Comparison of ENCODE assay signal across 10 mouse cellular contexts in genomic region chr4:107701116-107701515, GRCm38 (mm10). TPM values are rescaled to one million over a fixed set of nuclear protein-coding genes. Genes with fewer than 3 reads are reported as not detected.
DNase-seq lines count a peak whose midpoint lies in the region; ATAC-seq lines count a peak whose summit lies in the region.
"Had no signal": no experiment of that assay in that cellular context is flagged by ENCODE, and none has a peak within 500 bp of the region (broad histone marks: within the 10 kb centered on the region; RNA-seq: fewer than 3 reads in every experiment).

No protein-coding gene starts in this region.

- H3K27me3 ChIP-seq in kidney, embryonic 16.5 days (ENCODE audit: insufficient read depth, low read length): no peaks in the 10 kb centered on the region
- H3K27me3 ChIP-seq: liver, embryonic 15.5 days; stomach, embryonic 15.5 days had no signal

- H3K4me2 ChIP-seq in kidney, embryonic 16.5 days (replicated peaks; ENCODE audit: low read depth, low read length): no peak overlapping the region
- H3K4me2 ChIP-seq: liver, embryonic 15.5 days; stomach, embryonic 15.5 days had no signal

- no peak overlapping the region for H3K4me3 ChIP-seq in kidney, embryonic 16.5 days (ENCODE audit: low read length)
- H3K4me3 ChIP-seq: liver, embryonic 15.5 days; stomach, embryonic 15.5 days had no signal

- H3K9ac ChIP-seq in kidney, embryonic 16.5 days (replicated peaks; ENCODE audit: low read length): no peak overlapping the region
- H3K9ac ChIP-seq: liver, embryonic 15.5 days; stomach, embryonic 15.5 days had no signal

- no peak overlapping the region for H3K27ac ChIP-seq in kidney, embryonic 16.5 days (ENCODE audit: low read length)
- H3K27ac ChIP-seq: liver, embryonic 15.5 days; stomach, embryonic 15.5 days had no signal

- intact Hi-C loops in left cerebral cortex, postnatal 14 days (cut with DNase I): loop anchor here (5.0 kb wide), 1 partner anchor 279 kb away; no protein-coding TSS in a partner anchor

- 33% methylated on average over 11 of the region's 11 CpGs for WGBS in kidney, embryonic 16.5 days

- no peaks in the 10 kb centered on the region for H3K36me3 ChIP-seq in kidney, embryonic 16.5 days (ENCODE audit: insufficient read depth, low read length)
- H3K36me3 ChIP-seq: liver, embryonic 15.5 days; stomach, embryonic 15.5 days had no signal

- peaks cover 4% of the 10 kb centered on the region for H3K9me3 ChIP-seq in kidney, embryonic 16.5 days (ENCODE audit: low read length)
- H3K9me3 ChIP-seq: liver, embryonic 15.5 days; stomach, embryonic 15.5 days had no signal

- peak; percentile 32 for DNase-seq in kidney, adult 18-20 months
- DNase-seq in MEL-GATA-1-ER (ENCODE audit: extremely low read depth, low read depth): peak; percentile 26
- DNase-seq in c-Kit-positive CD71-positive TER-119-positive erythroid progenitor cells, embryonic 14.5 days (ENCODE audit: low spot score): peak; percentile 40
- DNase-seq in left cerebral cortex, postnatal 14 days (ENCODE audit: low spot score in 2 of 2): peak; percentile 79 to 81
- DNase-seq in right cerebral cortex, postnatal 10 days (ENCODE audit: low spot score in 2 of 2): peak; percentile 68 to 74
- no peak for DNase-seq in spleen, postnatal 14 days (ENCODE audit: low spot score in 2 of 2)

- ATAC-seq in kidney, embryonic 16.5 days (ENCODE audit: low FRiP score, low TSS enrichment): no peak
- peak; percentile 74 for ATAC-seq in granulocyte monocyte progenitor cell, adult 5-6 weeks (replicated peaks; ENCODE audit: poor library complexity, severe bottlenecking)

- H3K4me1 ChIP-seq in kidney, embryonic 16.5 days (ENCODE audit: insufficient read depth, low read length): no peaks in the 10 kb centered on the region
- H3K4me1 ChIP-seq: liver, embryonic 15.5 days; stomach, embryonic 15.5 days had no signal

RNA-seq across cellular contexts. Expression of gene Dmrtb1, which starts 17.1 kb away (rescaled TPM):
- polyA plus RNA-seq in kidney, embryonic 16.5 days (2015; fragmentation: Nextera tagmentation; extraction: Ambion mirVana): not detected in 2 replicates
- total RNA-seq in granulocyte monocyte progenitor cell, adult 5-6 weeks (2014; fragmentation: Nextera tagmentation): 1.7 TPM in 1 of 2 replicates, not detected in the other
- total RNA-seq in granulocyte monocyte progenitor cell, adult 5-6 weeks (2017): 0.46 TPM in 1 of 2 replicates, not detected in the other
- total RNA-seq in left cerebral cortex, postnatal 14 days (2021): 1 to 10 TPM; 3.4 to 4.0 TPM
- polyA plus RNA-seq: liver, embryonic 15.5 days had no signal

Comparison
In these comparisons a context has a peak if more than half of its experiments do, and no peak if none do; other contexts are left out.
1. DNase-seq: peak in kidney, adult 18-20 months (single experiment), MEL-GATA-1-ER (single experiment), c-Kit-positive CD71-positive TER-119-positive erythroid progenitor cells, embryonic 14.5 days (single experiment), left cerebral cortex, postnatal 14 days (2 of 2) and right cerebral cortex, postnatal 10 days (2 of 2); none in spleen, postnatal 14 days (0 of 2).